Mouse (Mus musculus): ENCODE measurements around the gene Chn2. TPM values are rescaled to one million over a fixed set of nuclear protein-coding genes. Genes with fewer than 3 reads are reported as not detected.
A peak's percentile ranks its signal among the peaks of the same experiment; 100 is the strongest.

Gene Chn2
- polyA plus RNA-seq, 2 experiments from 2014 or later = 3.1 to 10.5 TPM

GRCm38 (mm10) chr6:54043536-54043935 lies 4.2 kb downstream of the Chn2 start:
- no peak for ATAC-seq

- ATAC-seq = no peak
These were observed 6.7 kb downstream of the Chn2 start for GRCm38 (mm10) chr6:54045748-54046721.

GRCm38 (mm10) chr6:54046884-54047747 lies 7.8 kb downstream of the Chn2 start:
- ATAC-seq = no peak

DNA sequence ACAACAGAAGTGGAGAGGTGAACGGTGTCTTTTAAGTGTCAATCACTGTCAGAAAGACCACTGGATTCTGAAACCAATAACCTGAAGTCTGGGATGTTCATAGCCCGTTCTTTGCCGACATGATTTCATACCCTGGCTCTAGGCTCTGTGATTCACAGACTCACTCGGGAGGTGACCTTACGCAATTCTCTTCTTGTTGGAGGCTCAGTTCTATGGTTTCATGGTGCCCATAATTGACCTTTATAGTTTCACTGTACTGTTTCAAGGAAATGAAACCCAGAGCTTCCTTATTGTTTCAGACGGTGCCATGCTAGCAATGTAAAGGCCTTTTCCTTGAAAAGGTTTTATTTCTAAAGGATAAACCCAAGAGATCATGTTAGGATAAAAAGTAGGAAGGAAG lies 9.4 kb downstream of the Chn2 start:
- no peak for ATAC-seq

GRCm38 (mm10) chr6:54051173-54051572 lies 11.8 kb downstream of the Chn2 start:
- ATAC-seq = no peak

GRCm38 (mm10) chr6:54052124-54052523 lies 12.8 kb downstream of the Chn2 start:
- ATAC-seq = no peak

- ATAC-seq = no peak
These were observed 13.3 kb downstream of the Chn2 start for GRCm38 (mm10) chr6:54052666-54053065.

GRCm38 (mm10) chr6:54053316-54053715 lies 14.0 kb downstream of the Chn2 start:
- no peak for ATAC-seq

DNA sequence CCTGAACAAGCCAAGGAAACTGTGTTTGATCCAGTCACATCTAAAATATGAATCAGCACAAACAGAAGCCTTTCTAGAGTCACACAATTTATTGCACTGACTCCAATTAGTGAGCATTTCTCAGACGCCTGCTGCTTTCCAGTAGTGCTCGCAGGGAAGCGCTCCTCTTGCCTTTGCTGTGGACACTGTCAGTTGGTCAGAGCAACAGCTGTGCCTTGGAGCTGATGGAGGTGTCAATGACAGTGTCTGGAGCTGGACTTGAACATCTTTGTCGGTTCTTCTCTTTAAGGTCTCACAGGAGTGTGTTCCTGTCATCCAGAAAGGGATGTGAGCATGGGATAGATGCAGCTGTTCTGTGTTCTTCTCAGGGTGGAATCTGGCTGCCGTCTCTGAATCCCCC lies 16.0 kb downstream of the Chn2 start:
- ATAC-seq = no peak

DNA sequence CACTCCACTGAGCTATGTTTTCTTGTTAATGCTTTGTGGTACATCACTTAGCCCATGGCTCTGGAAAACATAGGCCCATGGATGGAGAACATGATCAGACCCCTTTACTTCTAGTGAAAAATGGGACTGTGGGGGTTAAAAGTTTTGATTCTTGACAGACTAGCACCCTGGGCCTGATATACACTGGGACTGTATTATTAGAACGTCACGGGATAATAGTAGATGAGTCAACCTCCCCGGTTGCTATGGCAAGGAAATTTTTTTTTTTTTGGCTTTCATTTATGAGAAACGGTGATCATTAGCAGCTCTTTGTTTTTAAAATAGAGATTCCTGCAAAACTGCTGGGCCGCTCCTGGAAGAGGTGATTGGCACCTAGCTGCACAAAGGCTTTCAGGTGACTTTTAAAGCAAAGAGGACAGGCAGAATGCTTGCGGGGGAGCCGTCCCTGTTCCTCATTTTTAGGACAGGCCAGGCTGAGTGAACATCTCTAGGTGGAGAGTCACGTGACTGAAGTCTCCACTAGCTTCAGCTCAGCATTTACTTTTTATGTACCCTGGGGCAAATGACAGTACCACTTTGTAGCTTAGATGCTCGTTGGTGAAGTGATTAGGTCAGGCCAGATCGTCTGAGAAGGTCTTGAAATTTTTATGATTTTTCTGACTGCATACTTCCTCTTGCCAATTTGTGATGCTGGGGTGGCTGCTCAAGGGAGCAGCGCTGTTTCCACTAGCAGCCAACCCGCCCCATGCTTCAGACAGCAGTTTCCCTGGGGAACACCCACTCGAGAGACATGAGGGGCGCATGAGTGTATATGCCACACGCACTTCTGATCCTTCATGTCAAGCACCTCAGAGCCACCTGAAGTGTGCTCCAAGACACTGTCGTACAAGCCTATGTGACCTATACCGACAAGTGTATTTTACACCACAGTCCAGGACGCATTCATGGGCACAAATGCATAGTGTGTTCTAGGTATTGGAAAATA lies 17.5 kb downstream of the Chn2 start:
- no peak for ATAC-seq

DNA sequence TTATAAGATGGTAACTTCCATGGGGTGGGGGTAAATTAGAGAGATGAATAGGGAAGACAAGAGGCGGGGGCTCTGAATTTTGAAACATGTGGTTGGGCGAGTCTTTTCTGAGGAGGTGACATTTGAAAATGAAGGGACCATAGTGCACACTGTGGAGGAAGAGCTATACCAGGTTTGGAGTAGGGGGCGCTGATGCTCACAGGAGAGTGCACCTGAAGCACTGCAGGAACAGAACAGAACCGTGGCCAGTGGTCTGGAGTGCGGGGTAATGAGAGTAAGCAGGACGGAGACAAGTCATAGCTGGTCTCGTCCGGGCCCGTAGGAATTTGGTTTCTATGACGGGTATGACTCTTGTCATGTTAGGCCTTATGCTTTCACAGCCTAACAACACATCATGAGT lies 18.3 kb downstream of the Chn2 start:
- no peak for ATAC-seq

DNA sequence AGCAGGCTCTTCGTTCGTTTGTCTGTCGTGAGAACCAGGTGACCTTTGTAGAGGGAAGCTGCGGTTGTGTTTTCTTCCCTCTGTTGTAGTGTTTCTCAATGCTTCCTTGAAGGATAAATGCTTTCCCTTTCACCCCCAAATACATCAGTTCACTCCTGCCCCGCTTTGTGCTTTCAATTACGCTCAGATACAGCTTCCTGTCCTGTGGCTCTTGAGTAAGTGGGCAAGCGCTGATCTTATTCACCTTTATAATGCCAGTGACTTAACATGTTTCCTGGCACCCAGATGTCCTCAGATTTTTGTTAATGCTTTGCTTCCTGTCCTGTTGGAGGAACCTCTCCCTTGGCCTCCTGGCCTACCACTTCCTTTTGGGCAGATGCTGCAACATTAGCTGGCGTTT lies 19.5 kb downstream of the Chn2 start:
- peak; percentile 41 for ATAC-seq

GRCm38 (mm10) chr6:54060258-54060657 lies 20.9 kb downstream of the Chn2 start:
- no peak for ATAC-seq

- no peak for ATAC-seq
These were observed 22.0 kb downstream of the Chn2 start for GRCm38 (mm10) chr6:54061375-54061774.

- no peak for ATAC-seq
These were observed 24.5 kb downstream of the Chn2 start for GRCm38 (mm10) chr6:54063878-54064277.

DNA sequence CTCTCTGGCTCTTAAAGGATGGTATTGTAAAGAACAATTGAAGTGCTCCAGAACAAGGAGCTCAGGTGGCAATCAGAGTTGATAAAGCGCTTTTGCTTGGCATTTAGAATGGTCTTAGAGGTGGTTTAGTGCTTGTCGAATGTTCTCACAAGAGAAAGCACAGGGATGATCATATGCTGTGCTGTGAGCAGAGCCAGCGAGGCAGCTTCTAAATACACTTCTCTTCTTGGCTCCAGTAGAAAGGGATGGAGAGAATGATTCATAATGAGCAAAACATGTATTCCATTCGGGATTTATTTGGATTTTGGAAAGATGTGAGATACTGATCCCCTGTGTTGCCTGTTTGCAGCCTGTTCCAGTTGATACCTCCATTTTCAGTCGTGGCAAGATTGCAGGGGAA lies 28.0 kb downstream of the Chn2 start:
- ATAC-seq = no peak

DNA sequence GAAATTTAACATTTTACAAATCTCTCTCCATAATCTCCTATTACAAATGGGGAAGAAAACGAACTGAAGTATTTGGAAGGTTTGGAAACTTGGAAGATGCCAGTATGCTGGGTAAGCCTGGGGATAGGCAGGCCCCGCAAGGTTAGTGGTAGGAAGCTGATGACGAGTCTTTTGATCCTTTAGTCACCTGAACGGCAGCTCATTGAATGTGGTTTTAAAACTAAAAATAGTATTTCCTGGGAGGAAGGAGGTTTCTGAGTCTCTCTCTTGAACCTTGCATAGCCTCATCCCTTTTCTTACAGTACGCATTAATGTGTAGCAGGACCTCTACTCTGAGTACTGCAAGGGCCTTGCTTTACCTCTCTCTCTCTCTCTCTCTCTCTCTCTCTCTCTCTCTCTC lies 29.5 kb downstream of the Chn2 start:
- peak; percentile 83 for ATAC-seq

GRCm38 (mm10) chr6:54070736-54071135 lies 31.4 kb downstream of the Chn2 start:
- ATAC-seq = no peak

- no peak for ATAC-seq
These were observed 32.1 kb downstream of the Chn2 start for GRCm38 (mm10) chr6:54071478-54071877.

DNA sequence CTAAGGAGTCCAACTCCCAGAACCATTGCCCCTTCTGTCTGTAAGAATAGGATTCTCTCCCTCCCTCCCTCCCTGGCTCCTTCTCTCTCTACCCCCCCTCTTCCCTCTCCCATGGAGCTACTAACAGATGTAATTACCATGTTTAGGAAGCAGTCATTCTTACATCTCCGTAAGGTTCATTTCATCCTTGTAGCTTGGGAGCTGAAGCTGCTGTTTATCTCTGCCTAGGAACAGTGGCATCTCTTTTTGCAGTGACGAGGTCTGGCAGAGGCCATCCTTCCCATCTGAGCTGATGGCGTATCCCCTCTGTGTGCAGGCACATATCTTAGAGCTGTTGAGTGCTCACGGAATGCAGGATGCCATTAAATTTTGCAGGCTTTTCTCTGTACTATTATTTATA lies 35.1 kb downstream of the Chn2 start:
- no peak for ATAC-seq

DNA sequence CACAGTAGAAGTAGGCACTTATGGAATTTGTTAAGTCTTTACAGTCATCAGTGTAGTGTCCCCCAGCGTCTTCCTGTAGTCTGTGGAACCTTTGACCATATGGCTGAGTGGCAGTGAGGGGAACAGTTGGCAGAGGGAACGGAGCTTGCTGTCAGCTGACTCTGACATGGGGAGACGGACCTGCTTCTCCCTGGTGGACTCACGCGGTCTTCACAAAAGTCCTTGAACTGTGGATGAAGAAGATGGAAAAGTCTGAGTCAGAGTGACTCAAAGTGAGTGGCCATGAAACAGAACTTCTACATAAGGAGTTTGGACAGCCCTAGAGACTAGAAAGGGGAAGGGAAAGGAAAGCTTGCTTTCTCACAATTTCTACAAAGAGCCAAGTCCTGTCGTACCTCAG lies 36.1 kb downstream of the Chn2 start:
- no peak for ATAC-seq

DNA sequence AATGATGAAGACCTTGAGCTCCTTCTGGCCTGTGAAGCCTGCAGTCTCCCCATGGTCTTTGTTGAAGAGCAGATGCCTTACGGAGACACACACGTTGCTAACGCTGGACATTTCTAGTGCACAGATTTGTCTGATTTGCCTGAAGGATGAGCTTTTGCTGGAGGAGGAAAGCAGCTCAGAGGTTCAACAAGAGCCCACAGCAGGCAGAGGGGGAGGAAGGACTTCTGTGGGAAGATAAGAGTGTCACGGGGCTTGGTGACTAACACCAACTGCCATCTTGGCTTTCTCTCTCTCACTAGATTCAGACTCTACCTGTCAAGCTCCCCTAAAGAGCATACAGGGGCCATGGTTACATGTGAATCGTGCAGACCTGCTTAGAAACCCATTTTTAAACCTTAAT lies 37.3 kb downstream of the Chn2 start:
- no peak for ATAC-seq

All from CD4-positive, CD25-positive, alpha-beta regulatory T cell, adult 4 months (primary cell).